Mouse (Mus musculus) bone marrow macrophage, adult 2 months (primary cell): Measurements from ENCODE around the gene Lcn8.

ENCODE experiments used
- CTCF ChIP-seq: IDR thresholded peaks from 2 replicates; pipeline ENCODE4 v1.5.1; 2012; ENCODE audit warnings: low read depth, mild to moderate bottlenecking, low read length, moderate library complexity
- POLR2A ChIP-seq: IDR thresholded peaks from 2 replicates; pipeline ENCODE4 v1.6.1; 2012; ENCODE audit warnings: mild to moderate bottlenecking, low read depth, low read length, borderline replicate concordance

- TF ChIP-seq POLR2A = no peak
- no peak for TF ChIP-seq CTCF
Observed at GRCm38 (mm10) chr2:25676486-25676885, 23.6 kb downstream of the Lcn8 start, which contains the start of gene Lcn6.
